Comparison of ENCODE assay signal across 8 mouse cellular contexts in the genomic region with DNA sequence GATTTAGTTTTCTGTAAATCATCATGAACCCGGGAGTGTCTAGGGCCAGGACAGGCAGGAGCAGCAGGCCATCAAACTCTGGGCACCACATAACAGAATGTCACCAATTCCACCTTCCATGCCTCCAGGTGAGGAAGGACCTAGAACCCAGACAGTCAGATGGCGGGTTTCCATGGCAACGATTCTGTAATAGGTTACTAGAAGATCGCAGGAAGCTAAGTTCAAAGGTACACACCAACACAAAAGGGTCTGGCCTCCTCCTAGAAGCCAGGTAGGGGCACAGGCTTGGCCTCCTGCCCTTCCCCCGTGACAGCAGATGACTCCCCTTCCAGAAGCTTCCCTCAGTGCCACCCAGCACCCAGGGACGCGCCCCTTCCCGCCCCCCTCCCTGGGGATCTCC. TPM values are rescaled to one million over a fixed set of nuclear protein-coding genes. Genes with fewer than 3 reads are reported as not detected.
DNase-seq lines count a peak whose midpoint lies in the region; ATAC-seq and TF ChIP-seq lines count a peak whose summit lies in the region.

No protein-coding gene starts in this region.

- peak overlapping the region; percentile 61 for H3K4me3 ChIP-seq in spleen, adult 2 months (ENCODE audit: extremely low read depth, insufficient read depth, insufficient read length)
- peak overlapping the region; percentile 71 for H3K4me3 ChIP-seq in embryonic facial prominence, embryonic 15.5 days (replicated peaks)
- H3K4me3 ChIP-seq in liver, postnatal 0 days (ENCODE audit: low read depth, low read length) = peak overlapping the region; percentile 59

- TF ChIP-seq EP300 in liver, postnatal 0 days (IDR thresholded peaks at IDR 0.05; ENCODE audit: low read depth) = no peak

- peak overlapping the region; percentile 71 for H3K4me2 ChIP-seq in embryonic facial prominence, embryonic 15.5 days (replicated peaks)
- peak overlapping the region; percentile 69 for H3K4me2 ChIP-seq in liver, postnatal 0 days (ENCODE audit: low read depth, low read length)

- no peaks in the 10 kb centered on the region for H3K36me3 ChIP-seq in spleen, adult 2 months (ENCODE audit: control insufficient read depth, insufficient read depth, low read length)
- peaks cover 15% of the 10 kb centered on the region; the same call in 1 of the 2 replicates for H3K36me3 ChIP-seq in embryonic facial prominence, embryonic 15.5 days
- H3K36me3 ChIP-seq in liver, postnatal 0 days (replicated peaks; ENCODE audit: insufficient read depth, low read length) = peaks cover 9% of the 10 kb centered on the region; the same call in 1 of the 2 replicates

- intact Hi-C loops in heart, postnatal 36 days (cut with DNase I) = loop anchor here (5.0 kb wide), 2 partner anchors 36 to 61 kb away; no protein-coding TSS in a partner anchor

- no peak for TF ChIP-seq POLR2A in spleen, adult 2 months (IDR thresholded peaks at IDR 0.05; ENCODE audit: low read depth, low read length)

- 10% methylated on average over 5 of the region's 8 CpGs for WGBS in spleen, adult 2 months
- WGBS in embryonic facial prominence, embryonic 15.5 days = 11% methylated on average over 8 of the region's 8 CpGs
- WGBS in liver, postnatal 0 days (ENCODE audit: insufficient replicate concordance) = 17% methylated on average over 8 of the region's 8 CpGs

- peak overlapping the region; percentile 67 for H3K27ac ChIP-seq in spleen, adult 2 months (ENCODE audit: insufficient read depth, low read length)
- H3K27ac ChIP-seq in embryonic facial prominence, embryonic 15.5 days (replicated peaks) = peak overlapping the region; percentile 89
- H3K27ac ChIP-seq in liver, postnatal 0 days (ENCODE audit: low read depth) = peak overlapping the region; percentile 84

- no peaks in the 10 kb centered on the region for H3K9me3 ChIP-seq in embryonic facial prominence, embryonic 15.5 days (replicated peaks)
- H3K9me3 ChIP-seq in liver, postnatal 0 days (ENCODE audit: low read length) = no peaks in the 10 kb centered on the region

- H3K9ac ChIP-seq in embryonic facial prominence, embryonic 15.5 days = peak overlapping the region; percentile 63
- H3K9ac ChIP-seq in liver, postnatal 0 days (replicated peaks) = peak overlapping the region; percentile 78

- no peak for TF ChIP-seq CTCF in spleen, adult 2 months (IDR thresholded peaks at IDR 0.05; ENCODE audit: extremely low read depth, insufficient read depth, insufficient read length, insufficient replicate concordance)
- no peak for TF ChIP-seq CTCF in liver, postnatal 0 days (IDR thresholded peaks at IDR 0.05; ENCODE audit: low read depth)

- no peaks in the 10 kb centered on the region for H3K27me3 ChIP-seq in spleen, adult 2 months (ENCODE audit: control insufficient read depth, insufficient read depth, low read length)
- H3K27me3 ChIP-seq in embryonic facial prominence, embryonic 15.5 days = no peaks in the 10 kb centered on the region
- no peaks in the 10 kb centered on the region for H3K27me3 ChIP-seq in liver, postnatal 0 days (ENCODE audit: insufficient read depth, low read length)

- no peak for ATAC-seq in embryonic facial prominence, embryonic 15.5 days (ENCODE audit: insufficient number of reproducible peaks, low FRiP score, low TSS enrichment, low read depth)
- no peak for ATAC-seq in liver, postnatal 0 days

- peaks cover 3% of the 10 kb centered on the region; the same call in 1 of the 2 replicates for H3K4me1 ChIP-seq in spleen, adult 2 months (ENCODE audit: control insufficient read depth, insufficient read depth, insufficient read length)
- H3K4me1 ChIP-seq in embryonic facial prominence, embryonic 15.5 days = peaks cover 18% of the 10 kb centered on the region
- peaks cover 14% of the 10 kb centered on the region for H3K4me1 ChIP-seq in liver, postnatal 0 days (ENCODE audit: insufficient read depth)

- DNase-seq in spleen, adult 2 months (ENCODE audit: low read depth in 1 of 2, low spot score in 2 of 2) = no peak
- DNase-seq in spleen, postnatal 36 days (ENCODE audit: low spot score in 2 of 2) = no peak
- DNase-seq in heart, postnatal 36 days = peak; percentile 31 to 45
- peak; percentile 9 to 62 for DNase-seq in layer of hippocampus, adult 18-20 months (ENCODE audit: low spot score in 2 of 2)
- peak; percentile 42 for DNase-seq in liver, postnatal 0 days
- peak; percentile 17 for DNase-seq in ovary, postnatal 14 days (ENCODE audit: low spot score)
- DNase-seq in spleen, postnatal 14 days (ENCODE audit: low spot score in 2 of 2) = no peak

RNA-seq across cellular contexts. Expression of a gene that starts 0.7 kb away (rescaled TPM):
- polyA plus RNA-seq in spleen, adult 2 months (2012; rRNA removed) = 4.3 and 4.8 TPM in 2 replicates
- 22.3 and 24.0 TPM in 2 replicates for polyA plus RNA-seq in embryonic facial prominence, embryonic 15.5 days (2015; fragmentation: Nextera tagmentation; extraction: Ambion mirVana)
- 10 to 100 TPM in 1 of 2 experiments, 1 to 10 TPM in 1; 9.7 to 11.1 TPM for total RNA-seq in heart, postnatal 36 days (2021)
- 10 to 100 TPM; 11.1 to 14.1 TPM for total RNA-seq in layer of hippocampus, adult 18-20 months (2021)
- polyA plus RNA-seq in liver, postnatal 0 days (2015; fragmentation: Nextera tagmentation; extraction: Ambion mirVana) = 19.9 and 21.6 TPM in 2 replicates

Comparison
In these comparisons a context has a peak if more than half of its experiments do, and no peak if none do; other contexts are left out.
1. DNase-seq: peak in heart, postnatal 36 days (2 of 2), layer of hippocampus, adult 18-20 months (2 of 2), liver, postnatal 0 days (single experiment) and ovary, postnatal 14 days (single experiment); none in spleen, adult 2 months (0 of 2), spleen, postnatal 36 days (0 of 2) and spleen, postnatal 14 days (0 of 2).
2. Peak in every context shown above with its lines, with median percentiles within 50 percentile points of each other: H3K27ac ChIP-seq and H3K4me3 ChIP-seq.